Mouse (Mus musculus) liver, adult (tissue): ENCODE measurements around the gene Snx11.

Experiments used
- GATA4 ChIP-seq: IDR thresholded peaks from 2 replicates; pipeline ENCODE4 v1.6.1; 2014; ENCODE audit warnings: mild to moderate bottlenecking, low read length; ENCODE audit not compliant: insufficient replicate concordance

The Snx11 gene

GRCm38 (mm10) chr11:96809562-96810235 lies 32.3 kb upstream of the Snx11 start:
- no peak for TF ChIP-seq GATA4

- no peak for TF ChIP-seq GATA4
These were observed 30.7 kb upstream of the Snx11 start for GRCm38 (mm10) chr11:96808066-96808465.

- TF ChIP-seq GATA4, result no peak
These were observed 28.2 kb upstream of the Snx11 start for GRCm38 (mm10) chr11:96805606-96806005.

- no peak for TF ChIP-seq GATA4
These were observed 22.2 kb upstream of the Snx11 start for GRCm38 (mm10) chr11:96799511-96799910.

- no peak for TF ChIP-seq GATA4
These were observed 19.2 kb upstream of the Snx11 start for GRCm38 (mm10) chr11:96796586-96796985.

GRCm38 (mm10) chr11:96796081-96796480 lies 18.7 kb upstream of the Snx11 start:
- no peak for TF ChIP-seq GATA4

GRCm38 (mm10) chr11:96795491-96795890 lies 18.1 kb upstream of the Snx11 start:
- TF ChIP-seq GATA4, result no peak

- no peak for TF ChIP-seq GATA4
These were observed 13.3 kb upstream of the Snx11 start for GRCm38 (mm10) chr11:96790681-96791080.

- no peak for TF ChIP-seq GATA4
These were observed 12.6 kb upstream of the Snx11 start for GRCm38 (mm10) chr11:96789990-96790389.

- TF ChIP-seq GATA4, result peak; percentile 26; the same call in 1 of the 2 replicates
These were observed 11.8 kb upstream of the Snx11 start, which contains the start of gene Cbx1 for GRCm38 (mm10) chr11:96788871-96789795. Gene Cbx1 (plus strand): TSS chr11:96789127.

- TF ChIP-seq GATA4, result no peak
These were observed 9.5 kb upstream of the Snx11 start for GRCm38 (mm10) chr11:96786731-96787450.

- no peak for TF ChIP-seq GATA4
These were observed 4.1 kb upstream of the Snx11 start for GRCm38 (mm10) chr11:96781425-96781824.

- no peak for TF ChIP-seq GATA4
These were observed 2.9 kb upstream of the Snx11 start for GRCm38 (mm10) chr11:96780306-96780705.

GRCm38 (mm10) chr11:96776068-96776467 lies 1.3 kb downstream of the Snx11 start:
- no peak for TF ChIP-seq GATA4

- no peak for TF ChIP-seq GATA4
These were observed 1.7 kb downstream of the Snx11 start for GRCm38 (mm10) chr11:96775665-96776064.

GRCm38 (mm10) chr11:96775063-96775462 lies 2.3 kb downstream of the Snx11 start:
- no peak for TF ChIP-seq GATA4

- TF ChIP-seq GATA4, result no peak
These were observed 2.8 kb downstream of the Snx11 start for GRCm38 (mm10) chr11:96774536-96774935.
